Mouse (Mus musculus): ENCODE measurements at regions not wholly inside any gene's neighbourhood (a gene's known extent, or its start where the extent isn't known, plus 50 kb on each side); places are given as distances from the start of the nearest gene placed in this dataset.

GRCm38 (mm10) chr2:116236731-116237130 lies 171.1 kb upstream of the Meis2 start:
- no peak overlapping the region for H3K27ac ChIP-seq (replicated peaks; ENCODE audit: low read depth, low read length)
- DNase-seq (ENCODE audit: low spot score): no peak
- H3K9me3 ChIP-seq (ENCODE audit: control insufficient read depth, low read length): no peaks in the 10 kb centered on the region
- H3K27me3 ChIP-seq (replicated peaks; ENCODE audit: control insufficient read depth, insufficient read depth, low read length): no peaks in the 10 kb centered on the region
- no peak overlapping the region for H3K4me3 ChIP-seq (ENCODE audit: low read depth, low read length)
- no peak for ATAC-seq (ENCODE audit: low read depth)
- H3K36me3 ChIP-seq (ENCODE audit: control insufficient read depth, insufficient read depth, low read length): no peaks in the 10 kb centered on the region
- no peak overlapping the region for H3K9ac ChIP-seq (ENCODE audit: low read depth, low read length)
- no peak overlapping the region for H3K4me2 ChIP-seq (ENCODE audit: low read depth, low read length)
- H3K4me1 ChIP-seq (ENCODE audit: control insufficient read depth, insufficient read depth, low read length): no peaks in the 10 kb centered on the region

- Histone ChIP-seq H3K9me3 (ENCODE audit: control insufficient read depth, low read length) (no peaks in the 10 kb centered on the region), H3K27ac (replicated peaks; ENCODE audit: low read depth, low read length) (no peak overlapping the region), H3K9ac (ENCODE audit: low read depth, low read length) (no peak overlapping the region), H3K27me3 (replicated peaks; ENCODE audit: control insufficient read depth, insufficient read depth, low read length) (no peaks in the 10 kb centered on the region), H3K4me1 (ENCODE audit: control insufficient read depth, insufficient read depth, low read length) (no peaks in the 10 kb centered on the region), H3K4me3 (ENCODE audit: low read depth, low read length) (no peak overlapping the region), H3K4me2 (ENCODE audit: low read depth, low read length) (no peak overlapping the region), H3K36me3 (ENCODE audit: control insufficient read depth, insufficient read depth, low read length) (no peaks in the 10 kb centered on the region)
- WGBS: 77% methylated on average over 1 of the region's 1 CpGs
- ATAC-seq (ENCODE audit: low read depth) (no peak), DNase-seq (ENCODE audit: low spot score) (no peak)
Measured at GRCm38 (mm10) chr2:116232793-116233192, 167.2 kb upstream of the Meis2 start.

- DNase-seq (ENCODE audit: low spot score) (no peak), ATAC-seq (ENCODE audit: low read depth) (no peak)
- Histone ChIP-seq H3K9ac (ENCODE audit: low read depth, low read length) (no peak overlapping the region), H3K27me3 (replicated peaks; ENCODE audit: control insufficient read depth, insufficient read depth, low read length) (no peaks in the 10 kb centered on the region), H3K36me3 (ENCODE audit: control insufficient read depth, insufficient read depth, low read length) (no peaks in the 10 kb centered on the region), H3K4me3 (ENCODE audit: low read depth, low read length) (no peak overlapping the region), H3K4me2 (ENCODE audit: low read depth, low read length) (no peak overlapping the region), H3K27ac (replicated peaks; ENCODE audit: low read depth, low read length) (no peak overlapping the region), H3K9me3 (ENCODE audit: control insufficient read depth, low read length) (no peaks in the 10 kb centered on the region), H3K4me1 (ENCODE audit: control insufficient read depth, insufficient read depth, low read length) (no peaks in the 10 kb centered on the region)
- WGBS: 74% methylated on average over 7 of the region's 7 CpGs
Measured at GRCm38 (mm10) chr2:116216418-116216817, 150.8 kb upstream of the Meis2 start.

DNA sequence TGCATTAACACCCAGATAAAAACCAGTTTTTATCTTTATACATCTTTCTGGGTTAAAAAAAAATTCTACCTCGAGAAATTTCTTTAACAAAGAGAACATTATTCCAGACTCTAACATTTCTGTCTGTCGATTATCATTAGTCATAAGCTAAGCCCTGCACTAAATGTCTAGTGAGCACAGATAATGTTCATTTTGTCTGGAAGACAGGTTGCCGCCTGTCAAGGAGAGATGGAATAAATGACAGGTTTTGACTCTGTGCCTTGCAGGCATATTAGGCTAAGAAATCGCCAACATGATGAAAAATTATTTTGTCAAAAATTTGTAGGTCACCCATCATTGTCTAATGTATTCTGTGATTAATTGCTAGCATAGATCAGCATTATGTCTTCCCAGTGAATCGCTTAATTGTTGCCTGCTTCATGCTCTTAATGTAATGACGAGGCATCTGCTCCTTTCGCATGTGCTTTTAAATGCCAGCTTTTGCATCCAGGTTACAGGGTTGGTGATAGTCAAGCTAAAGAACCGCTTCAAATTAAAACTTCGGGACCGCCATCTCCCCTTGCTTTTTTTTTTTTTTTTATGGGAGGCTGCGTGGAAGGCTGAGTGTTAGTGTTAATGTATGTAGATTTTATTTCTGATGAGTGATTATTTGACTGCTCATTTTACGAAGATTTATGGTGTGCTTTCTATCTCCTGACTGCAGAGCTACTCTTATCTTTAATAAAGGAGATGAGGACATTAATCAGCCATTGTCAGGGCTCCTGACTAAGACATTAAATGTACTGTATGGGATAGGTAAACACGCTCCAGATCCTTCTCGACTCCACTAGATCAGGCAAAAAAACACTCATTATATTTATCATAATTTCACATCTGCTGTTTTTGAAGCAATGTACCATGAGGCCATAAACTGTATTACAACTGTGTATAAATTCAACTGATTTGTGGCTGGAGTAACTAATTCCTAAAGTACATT lies 135.9 kb upstream of the Meis2 start:
- Histone ChIP-seq H3K9me3 (ENCODE audit: control insufficient read depth, low read length) (no peaks in the 10 kb centered on the region), H3K9ac (ENCODE audit: low read depth, low read length) (no peak overlapping the region), H3K36me3 (ENCODE audit: control insufficient read depth, insufficient read depth, low read length) (no peaks in the 10 kb centered on the region), H3K4me3 (ENCODE audit: low read depth, low read length) (no peak overlapping the region), H3K4me1 (ENCODE audit: control insufficient read depth, insufficient read depth, low read length) (no peaks in the 10 kb centered on the region), H3K27ac (replicated peaks; ENCODE audit: low read depth, low read length) (no peak overlapping the region), H3K27me3 (replicated peaks; ENCODE audit: control insufficient read depth, insufficient read depth, low read length) (no peaks in the 10 kb centered on the region; the same call in 1 of the 2 replicates), H3K4me2 (ENCODE audit: low read depth, low read length) (no peak overlapping the region)
- 68% methylated on average over 14 of the region's 14 CpGs for WGBS
- ATAC-seq (ENCODE audit: low read depth): no peak
- no peak for DNase-seq (ENCODE audit: low spot score)

GRCm38 (mm10) chr2:116200795-116201194 lies 135.2 kb upstream of the Meis2 start:
- no peaks in the 10 kb centered on the region for H3K9me3 ChIP-seq (ENCODE audit: control insufficient read depth, low read length)
- ATAC-seq (ENCODE audit: low read depth): no peak
- 54% methylated on average over 5 of the region's 5 CpGs for WGBS

DNA sequence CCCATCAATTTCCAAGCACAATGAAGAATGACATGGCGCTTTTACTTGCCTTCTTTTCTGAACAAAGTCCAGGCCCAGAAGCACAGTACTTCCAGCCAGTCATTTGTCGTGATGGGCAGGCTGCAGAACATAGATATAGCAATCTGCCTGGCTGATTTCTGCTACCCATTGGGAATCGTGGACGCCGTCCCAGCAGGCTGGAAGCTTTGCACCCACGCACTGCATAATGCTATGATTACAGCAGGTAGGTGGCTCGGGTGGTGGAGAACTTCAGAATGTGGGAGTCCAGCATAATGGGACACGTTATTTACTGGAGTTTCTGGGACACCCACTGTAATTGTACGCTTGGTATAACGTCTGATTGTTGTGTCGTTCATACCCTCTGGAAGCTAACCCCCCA lies 116.2 kb upstream of the Meis2 start:
- WGBS: 85% methylated on average over 11 of the region's 11 CpGs
- no peak overlapping the region for H3K27ac ChIP-seq (replicated peaks; ENCODE audit: low read depth, low read length)
- no peaks in the 10 kb centered on the region for H3K9me3 ChIP-seq (ENCODE audit: control insufficient read depth, low read length)
- H3K4me3 ChIP-seq (ENCODE audit: low read depth, low read length): no peak overlapping the region
- H3K9ac ChIP-seq (ENCODE audit: low read depth, low read length): no peak overlapping the region
- H3K36me3 ChIP-seq (ENCODE audit: control insufficient read depth, insufficient read depth, low read length): no peaks in the 10 kb centered on the region
- H3K4me1 ChIP-seq (ENCODE audit: control insufficient read depth, insufficient read depth, low read length): no peaks in the 10 kb centered on the region
- H3K27me3 ChIP-seq (replicated peaks; ENCODE audit: control insufficient read depth, insufficient read depth, low read length): no peaks in the 10 kb centered on the region
- ATAC-seq (ENCODE audit: low read depth) (no peak), DNase-seq (ENCODE audit: low spot score) (no peak)
- H3K4me2 ChIP-seq (ENCODE audit: low read depth, low read length): no peak overlapping the region

More at GRCm38 (mm10) chr2:116200795-116201194, 135.2 kb upstream of the Meis2 start:
- no peak overlapping the region for H3K9ac ChIP-seq (ENCODE audit: low read depth, low read length)
- H3K27ac ChIP-seq (replicated peaks; ENCODE audit: low read depth, low read length): no peak overlapping the region
- H3K4me2 ChIP-seq (ENCODE audit: low read depth, low read length): no peak overlapping the region
- H3K4me3 ChIP-seq (ENCODE audit: low read depth, low read length): no peak overlapping the region
- H3K36me3 ChIP-seq (ENCODE audit: control insufficient read depth, insufficient read depth, low read length): no peaks in the 10 kb centered on the region
- DNase-seq (ENCODE audit: low spot score): no peak
- no peaks in the 10 kb centered on the region; the same call in 1 of the 2 replicates for H3K27me3 ChIP-seq (replicated peaks; ENCODE audit: control insufficient read depth, insufficient read depth, low read length)
- no peaks in the 10 kb centered on the region for H3K4me1 ChIP-seq (ENCODE audit: control insufficient read depth, insufficient read depth, low read length)

- ATAC-seq (ENCODE audit: low read depth): no peak
- WGBS: 90% methylated on average over 3 of the region's 3 CpGs
Measured at GRCm38 (mm10) chr2:116177155-116177554, 111.5 kb upstream of the Meis2 start.

GRCm38 (mm10) chr2:116165871-116166770 lies 100.5 kb upstream of the Meis2 start:
- Histone ChIP-seq H3K9me3 (ENCODE audit: control insufficient read depth, low read length) (no peaks in the 10 kb centered on the region), H3K4me2 (ENCODE audit: low read depth, low read length) (no peak overlapping the region), H3K36me3 (ENCODE audit: control insufficient read depth, insufficient read depth, low read length) (no peaks in the 10 kb centered on the region), H3K4me1 (ENCODE audit: control insufficient read depth, insufficient read depth, low read length) (no peaks in the 10 kb centered on the region), H3K4me3 (ENCODE audit: low read depth, low read length) (no peak overlapping the region), H3K9ac (ENCODE audit: low read depth, low read length) (no peak overlapping the region), H3K27ac (replicated peaks; ENCODE audit: low read depth, low read length) (no peak overlapping the region), H3K27me3 (replicated peaks; ENCODE audit: control insufficient read depth, insufficient read depth, low read length) (no peaks in the 10 kb centered on the region)
- no peak for ATAC-seq (ENCODE audit: low read depth)
- no peak for DNase-seq (ENCODE audit: low spot score)
- 85% methylated on average over 16 of the region's 16 CpGs for WGBS

More at GRCm38 (mm10) chr2:116177155-116177554, 111.5 kb upstream of the Meis2 start:
- Histone ChIP-seq H3K4me2 (ENCODE audit: low read depth, low read length) (no peak overlapping the region), H3K36me3 (ENCODE audit: control insufficient read depth, insufficient read depth, low read length) (no peaks in the 10 kb centered on the region), H3K9ac (ENCODE audit: low read depth, low read length) (no peak overlapping the region), H3K4me3 (ENCODE audit: low read depth, low read length) (no peak overlapping the region), H3K4me1 (ENCODE audit: control insufficient read depth, insufficient read depth, low read length) (no peaks in the 10 kb centered on the region), H3K9me3 (ENCODE audit: control insufficient read depth, low read length) (no peaks in the 10 kb centered on the region), H3K27ac (replicated peaks; ENCODE audit: low read depth, low read length) (no peak overlapping the region), H3K27me3 (replicated peaks; ENCODE audit: control insufficient read depth, insufficient read depth, low read length) (no peaks in the 10 kb centered on the region)
- no peak for DNase-seq (ENCODE audit: low spot score)
